Mouse (Mus musculus) liver (tissue): ENCODE results near the gene Pwwp2b.

ENCODE experiments used
- DNase-seq: peaks from one replicate; pipeline ENCODE4 v3.0.0-alpha.2; 2020; ENCODE audit warnings: mixed read lengths

The Pwwp2b gene

DNA sequence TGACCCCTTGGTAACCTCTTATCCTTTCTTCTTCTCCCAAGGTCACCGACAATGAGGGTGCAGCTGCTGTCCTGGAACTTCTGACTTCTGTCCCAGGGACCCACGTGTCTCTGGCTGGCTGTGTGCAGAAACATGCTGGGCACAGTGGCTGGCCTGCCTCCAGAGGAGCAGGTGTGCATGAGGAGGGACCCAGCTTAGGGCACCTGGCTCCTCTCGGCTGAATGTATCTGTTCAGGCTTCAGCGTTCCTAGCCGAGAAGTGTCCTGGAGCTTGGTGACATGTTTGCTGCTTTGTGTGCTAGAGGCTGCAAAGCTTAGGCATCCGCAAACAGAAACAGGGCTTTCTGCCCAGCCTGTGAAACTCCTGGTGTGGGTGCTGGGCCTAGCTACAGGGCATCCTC is 18.1 kb downstream of the Pwwp2b start:
- no peak for DNase-seq

DNA sequence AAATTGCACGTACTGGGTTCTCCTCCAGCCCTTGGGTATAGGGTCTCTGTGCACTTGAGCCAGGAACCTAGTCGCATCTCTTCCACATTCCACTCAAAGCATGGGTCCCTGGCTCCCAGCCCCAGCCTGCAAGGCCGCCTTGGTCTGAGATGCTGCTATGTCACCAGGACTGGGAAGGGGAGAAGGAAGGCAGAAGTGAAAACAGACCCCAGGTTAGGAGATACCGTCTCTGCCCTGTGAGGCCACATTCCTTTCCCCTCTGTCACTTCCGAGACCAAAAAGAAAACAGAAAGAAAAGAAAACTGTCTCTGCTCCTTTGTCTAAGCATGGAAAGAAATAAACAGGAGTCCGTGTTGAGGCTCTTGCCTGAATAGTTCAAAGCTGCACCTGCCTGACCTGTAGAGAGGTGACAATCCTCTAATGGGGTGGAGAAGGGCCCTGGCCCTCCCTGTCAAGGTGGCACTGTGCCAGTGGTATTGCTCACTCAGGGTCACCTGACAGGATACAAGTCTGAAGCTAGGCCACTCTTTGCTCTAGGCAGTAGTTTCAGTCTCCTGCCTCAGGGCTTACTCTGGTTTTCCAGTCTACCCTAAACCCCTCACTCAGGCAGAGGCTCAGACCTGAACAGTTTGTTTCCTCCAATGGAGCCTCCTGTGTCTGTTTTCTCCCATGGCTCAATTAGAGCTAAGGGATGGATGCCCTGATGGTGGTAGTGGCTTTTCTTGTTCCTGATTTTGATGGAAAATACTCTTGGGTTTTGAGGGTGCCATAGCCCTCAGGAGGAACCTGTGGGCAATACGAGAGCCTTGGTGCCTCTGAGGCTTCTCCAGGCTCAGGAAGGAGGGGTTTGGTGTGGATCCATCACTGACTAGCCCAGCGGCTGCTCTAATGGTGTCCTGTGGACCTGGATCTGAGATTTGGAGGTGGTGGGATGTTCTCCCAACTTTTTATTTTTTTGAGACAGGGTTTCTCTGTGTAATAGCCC is 18.9 kb downstream of the Pwwp2b start:
- DNase-seq, result no peak

DNA sequence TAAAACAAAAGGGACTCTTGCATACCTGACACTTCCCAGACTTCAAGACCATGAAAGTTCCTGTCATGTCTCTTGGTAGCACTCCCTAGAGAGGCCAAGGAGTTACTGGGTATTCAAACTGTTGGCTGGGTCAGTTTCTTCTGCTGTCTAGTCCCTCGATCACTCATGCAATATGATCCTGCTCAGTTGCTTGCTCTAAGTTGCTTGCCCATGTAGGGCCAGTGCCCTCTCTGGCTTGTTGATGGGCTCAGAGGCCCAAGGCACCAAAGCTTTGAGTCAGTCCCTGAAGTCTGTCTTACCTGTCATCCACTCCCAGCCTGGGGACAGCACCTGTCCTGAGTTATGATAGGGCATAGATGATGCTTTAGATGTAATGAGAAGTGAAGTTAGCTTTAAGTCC is 22.5 kb downstream of the Pwwp2b start:
- DNase-seq, result no peak

DNA sequence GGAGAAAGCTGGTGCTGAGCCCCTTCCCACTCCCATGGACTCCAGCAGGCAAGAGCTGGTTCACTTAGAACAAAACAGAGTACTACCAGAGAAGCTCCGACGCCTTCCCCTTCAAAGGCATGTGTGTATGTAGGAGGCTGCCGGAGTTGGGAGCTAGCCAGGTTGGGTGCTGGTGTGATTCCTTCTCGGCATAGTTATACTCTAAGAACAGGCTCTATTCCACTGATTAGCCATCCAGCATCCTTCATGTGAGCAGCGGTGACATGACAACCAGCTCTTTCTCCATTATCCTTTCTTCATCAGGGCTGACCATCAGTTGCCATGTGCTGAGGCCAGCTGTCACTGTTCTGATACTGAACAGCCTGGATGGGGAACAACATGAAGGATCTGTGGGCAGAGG is 23.6 kb downstream of the Pwwp2b start:
- DNase-seq, result no peak

DNA sequence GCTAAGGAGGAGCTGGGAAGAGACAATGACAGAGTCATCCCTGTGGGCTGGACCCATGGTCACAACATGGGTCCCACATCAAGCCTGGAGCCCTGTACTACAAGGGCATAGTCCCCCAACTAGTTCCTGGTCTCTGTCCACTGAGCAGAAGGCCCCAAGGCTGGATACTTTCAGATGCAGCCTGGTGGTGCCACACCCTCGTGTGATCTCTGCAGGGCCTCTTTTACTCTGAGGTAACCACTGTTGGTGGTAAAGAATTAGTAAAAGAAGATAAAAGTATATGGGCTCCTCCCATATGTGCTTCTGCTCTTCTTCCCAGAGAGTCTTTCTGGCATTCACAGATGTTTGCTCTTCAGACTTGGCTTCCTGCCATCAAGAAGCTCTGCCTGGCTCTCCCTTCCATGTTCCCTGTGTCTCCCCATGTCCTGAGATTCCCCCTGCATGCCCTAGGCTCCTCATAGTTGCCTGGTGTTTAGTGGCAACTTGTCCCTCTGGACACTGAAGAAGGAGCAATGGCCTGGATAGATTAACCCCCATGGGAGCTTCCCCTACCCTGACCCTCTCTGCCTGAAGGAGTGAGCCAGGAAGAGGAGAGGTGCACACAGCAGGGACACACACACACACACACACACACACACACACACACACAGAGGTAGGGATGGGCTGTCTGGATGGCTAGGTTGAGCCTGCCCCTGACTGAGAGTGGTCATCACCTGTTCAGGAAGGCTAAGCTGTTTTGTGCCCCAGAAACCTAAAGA is 24.5 kb downstream of the Pwwp2b start:
- no peak for DNase-seq

DNA sequence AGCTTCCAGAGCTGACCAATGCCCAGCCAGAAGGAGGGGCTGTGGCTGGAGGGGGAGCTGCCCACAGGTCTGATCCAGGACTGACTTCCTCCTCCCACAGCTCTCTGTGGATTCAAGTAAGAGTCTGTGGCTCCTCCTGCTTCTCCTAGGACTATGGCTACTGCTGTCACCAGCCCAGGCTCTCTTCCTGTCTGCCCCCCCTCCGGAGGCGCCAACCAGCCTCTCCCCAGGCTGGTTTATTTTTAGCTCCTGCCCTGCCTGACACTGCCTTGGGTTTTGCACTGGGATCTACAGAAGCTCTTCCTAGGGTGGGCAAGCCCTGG is 25.1 kb downstream of the Pwwp2b start:
- peak; percentile 52 for DNase-seq

DNA sequence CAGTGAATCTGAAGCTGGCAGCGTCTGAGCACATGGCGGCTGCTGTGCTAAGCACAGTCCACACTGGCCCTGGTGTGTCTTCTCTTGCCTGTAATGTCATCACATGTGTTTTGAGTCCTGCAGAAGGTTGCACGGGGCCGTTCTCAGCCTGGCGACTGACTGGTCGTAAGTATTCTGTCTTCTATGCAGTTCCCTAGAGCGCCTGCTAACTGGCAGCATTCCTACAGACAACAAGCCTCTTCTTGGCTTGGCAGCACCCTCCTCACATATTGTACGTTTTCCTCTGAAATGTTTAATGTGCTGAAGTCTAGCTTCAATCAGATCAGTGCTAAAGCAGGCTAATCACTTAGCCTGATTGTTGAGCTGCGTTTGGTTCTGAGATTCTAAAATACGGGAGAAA is 27.3 kb downstream of the Pwwp2b start:
- no peak for DNase-seq

DNA sequence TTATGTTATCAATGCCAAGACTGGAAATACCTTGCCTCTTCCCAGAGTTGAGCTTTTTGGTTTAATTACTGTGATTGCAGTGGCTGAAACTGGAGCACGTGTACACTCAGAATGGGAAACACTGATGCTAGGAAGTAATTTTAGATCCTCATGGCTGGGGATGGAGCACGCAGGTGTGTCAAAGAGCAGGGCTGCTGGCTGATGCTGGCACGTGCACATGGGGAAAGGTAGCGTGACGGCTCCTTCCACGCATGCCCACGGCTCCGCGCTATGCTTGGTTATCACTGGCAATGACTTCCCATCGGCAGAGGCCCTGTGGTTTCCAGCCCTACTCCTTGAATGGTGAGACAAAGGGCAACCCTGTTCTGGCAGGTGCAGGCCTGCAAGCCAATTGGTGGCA is 27.9 kb downstream of the Pwwp2b start:
- no peak for DNase-seq

DNA sequence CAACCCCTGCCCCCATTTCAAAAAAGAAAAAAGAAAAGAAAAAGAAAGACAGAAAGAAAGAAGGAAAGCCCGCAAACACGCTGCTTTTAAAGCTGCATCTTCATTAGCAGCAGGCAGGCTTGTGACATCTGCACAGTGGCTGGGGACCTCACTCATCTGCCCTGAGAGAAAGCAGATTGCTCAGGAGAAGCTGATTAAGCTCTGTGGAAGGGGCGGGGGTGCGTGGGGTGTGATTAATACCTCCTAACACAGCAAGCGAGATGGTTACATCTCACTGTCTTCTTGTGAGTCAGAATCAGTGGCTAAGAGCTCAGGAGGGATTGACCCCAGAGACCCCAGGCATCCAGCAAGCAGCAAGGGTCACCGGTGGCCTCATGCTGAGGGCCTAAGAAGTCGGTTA is 29.3 kb downstream of the Pwwp2b start:
- DNase-seq, result no peak

DNA sequence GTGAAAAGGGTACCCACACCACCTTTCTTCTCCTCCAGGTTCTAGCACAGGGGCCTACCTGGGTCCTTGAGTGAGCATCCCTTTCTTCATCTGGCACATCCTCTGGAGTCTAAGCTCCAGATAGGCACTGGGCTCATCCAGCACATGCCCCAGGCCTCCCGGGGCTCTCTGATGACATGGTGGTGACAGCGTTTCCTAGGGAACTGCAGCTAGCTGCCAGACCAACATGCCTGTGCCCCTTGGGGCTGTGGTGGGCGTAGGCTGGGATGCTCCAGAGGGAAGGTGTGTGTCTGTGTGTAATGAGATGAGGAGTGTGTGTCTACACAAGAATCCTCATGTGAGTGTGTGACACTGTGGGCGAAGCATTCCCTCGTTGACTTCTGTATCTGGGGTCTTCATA is 31.3 kb downstream of the Pwwp2b start:
- no peak for DNase-seq

DNA sequence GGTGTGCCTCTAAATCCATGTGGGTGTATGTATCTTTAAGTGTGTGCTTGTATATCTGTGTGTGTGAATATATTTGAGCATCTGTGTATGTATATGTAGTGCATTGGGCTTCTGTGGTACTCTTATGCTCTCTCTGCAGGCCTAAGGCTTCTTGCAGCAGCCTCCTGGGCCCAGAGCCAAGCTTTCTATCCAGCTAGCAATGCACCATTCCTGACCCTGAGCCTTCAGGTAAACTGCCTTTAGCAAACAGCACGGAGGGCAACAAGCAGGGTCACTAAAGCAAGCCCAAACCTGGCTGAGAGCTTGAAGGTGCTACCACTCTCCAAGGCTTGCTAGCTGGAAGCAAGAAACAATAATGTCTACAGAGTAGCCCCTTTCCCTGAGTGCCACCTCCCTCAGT is 31.8 kb downstream of the Pwwp2b start:
- DNase-seq, result no peak

DNA sequence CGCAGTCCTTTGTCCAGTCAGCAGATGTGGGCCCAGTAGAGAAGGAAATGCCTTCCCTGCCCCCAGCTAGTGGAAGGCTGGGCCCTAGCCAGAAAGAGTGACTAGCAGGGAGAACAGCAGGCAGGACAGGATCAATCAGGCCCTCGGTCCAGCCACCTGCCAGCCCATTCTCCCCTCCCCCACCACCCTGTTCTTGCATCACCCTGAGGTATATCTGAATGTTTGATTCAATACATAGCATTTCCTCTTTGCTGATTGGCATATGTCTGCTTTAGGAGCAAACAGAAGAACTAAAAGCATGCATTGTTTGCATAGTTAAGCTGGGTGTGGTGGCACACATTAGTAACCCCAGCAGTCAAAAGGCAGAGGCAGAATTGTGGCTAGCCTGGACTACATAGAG is 32.9 kb downstream of the Pwwp2b start:
- peak; percentile 46 for DNase-seq

DNA sequence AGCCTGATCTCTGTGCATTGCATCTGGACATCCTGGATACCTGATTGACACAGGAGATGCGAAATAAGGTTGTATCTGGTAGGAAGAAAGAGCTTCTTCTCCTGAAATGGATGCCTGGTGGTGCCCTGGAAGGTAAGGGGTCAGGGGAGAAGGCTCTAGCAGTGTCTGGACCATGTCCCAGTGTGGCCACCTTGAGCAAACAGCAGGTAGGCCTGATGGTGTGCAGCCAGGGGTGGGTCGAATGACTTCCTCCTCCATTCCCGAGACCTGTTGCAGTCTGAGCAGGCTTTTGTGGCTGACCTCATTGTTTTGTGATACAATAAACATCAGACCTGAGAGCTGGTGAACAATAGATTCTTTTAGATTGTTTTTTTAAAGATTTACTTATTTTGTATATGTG is 33.8 kb downstream of the Pwwp2b start:
- DNase-seq, result no peak

DNA sequence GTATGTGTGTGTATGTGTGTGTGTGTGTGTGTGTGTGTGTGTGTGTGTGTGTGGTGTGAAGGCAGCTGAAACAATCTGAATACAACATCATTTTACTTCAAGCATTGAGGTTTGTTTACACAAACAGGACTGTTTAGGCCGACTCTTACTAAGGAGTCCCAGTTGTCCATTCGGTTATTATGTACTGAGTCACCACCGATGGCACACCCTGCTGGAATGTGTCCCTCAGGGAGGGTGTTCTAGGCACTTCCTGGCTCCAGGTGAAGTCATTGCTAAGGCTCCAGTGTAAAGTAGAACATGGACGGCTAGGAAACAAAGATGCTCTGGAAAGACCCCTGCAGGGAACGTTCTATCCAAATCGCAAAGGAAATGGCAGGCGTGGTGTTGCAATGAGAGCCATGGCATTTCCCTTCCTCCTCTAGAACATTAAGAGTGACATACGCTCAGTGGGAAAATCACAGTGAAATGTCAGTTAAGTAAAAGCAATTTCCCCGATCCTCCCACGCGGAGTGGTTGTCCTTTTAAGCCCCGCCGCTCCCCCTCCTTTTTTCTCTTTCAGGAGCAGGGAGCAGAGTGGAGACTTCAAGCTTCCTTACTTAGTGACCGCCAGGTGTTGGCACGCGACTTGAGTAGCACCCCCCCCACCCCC is 37.1 kb downstream of the Pwwp2b start:
- no peak for DNase-seq

DNA sequence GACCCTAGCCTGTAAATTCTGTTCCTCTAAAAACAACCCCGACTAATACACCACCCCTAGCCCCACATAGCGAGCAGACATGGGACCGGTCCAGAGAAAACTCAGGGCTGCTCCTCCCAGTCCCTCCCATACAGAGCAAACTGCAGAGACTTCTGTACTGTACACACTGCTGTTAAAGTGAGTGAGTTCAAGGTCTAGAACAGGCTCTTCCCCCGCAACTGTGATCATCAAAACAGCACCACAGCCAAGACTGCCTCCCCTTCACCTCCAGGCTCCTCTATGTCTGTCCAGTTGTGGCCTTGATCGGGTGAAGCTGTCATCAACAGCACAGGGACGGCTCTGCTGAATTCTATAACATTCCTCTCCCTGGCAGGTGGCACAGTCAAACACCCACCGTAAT is 40.3 kb downstream of the Pwwp2b start:
- DNase-seq, result no peak

DNA sequence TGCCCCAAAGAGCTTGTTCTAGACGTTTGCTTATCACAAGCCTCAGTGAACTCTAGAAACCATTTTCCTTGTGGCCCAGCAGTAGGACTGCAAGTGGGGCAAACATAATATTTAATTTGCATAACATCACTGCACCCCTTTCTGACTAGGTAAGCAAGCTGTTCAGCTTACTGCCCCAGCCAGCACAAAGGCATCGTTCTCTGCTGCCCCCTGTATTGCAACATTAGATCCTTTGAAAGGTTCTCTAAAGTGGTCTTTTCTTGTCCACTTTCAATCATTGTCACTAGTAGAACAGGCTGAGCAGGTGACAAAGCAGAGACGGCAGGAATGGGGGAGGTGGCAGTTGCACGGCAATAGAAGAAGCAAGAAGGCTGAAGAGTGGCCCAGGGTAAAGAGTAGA is 45.1 kb downstream of the Pwwp2b start:
- no peak for DNase-seq

DNA sequence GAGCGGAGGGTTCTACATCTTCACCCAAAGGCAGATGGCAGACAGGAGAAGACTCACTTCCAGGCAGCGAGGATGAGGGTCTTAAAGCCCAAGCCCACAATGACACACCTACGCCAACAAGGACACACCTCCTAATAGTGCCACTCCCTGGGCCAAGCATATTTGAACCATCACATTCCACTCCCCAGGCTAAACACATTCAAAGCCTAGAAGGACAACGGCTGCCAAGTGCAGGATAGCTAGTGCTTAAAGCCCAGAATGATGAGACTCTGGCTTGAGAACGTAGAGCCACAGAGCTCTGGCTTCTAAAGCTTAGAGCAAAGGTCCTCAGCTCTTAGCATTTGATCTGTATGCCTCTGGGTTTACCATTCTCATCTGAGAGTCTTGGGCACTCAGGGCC is 45.8 kb downstream of the Pwwp2b start:
- DNase-seq, result no peak

DNA sequence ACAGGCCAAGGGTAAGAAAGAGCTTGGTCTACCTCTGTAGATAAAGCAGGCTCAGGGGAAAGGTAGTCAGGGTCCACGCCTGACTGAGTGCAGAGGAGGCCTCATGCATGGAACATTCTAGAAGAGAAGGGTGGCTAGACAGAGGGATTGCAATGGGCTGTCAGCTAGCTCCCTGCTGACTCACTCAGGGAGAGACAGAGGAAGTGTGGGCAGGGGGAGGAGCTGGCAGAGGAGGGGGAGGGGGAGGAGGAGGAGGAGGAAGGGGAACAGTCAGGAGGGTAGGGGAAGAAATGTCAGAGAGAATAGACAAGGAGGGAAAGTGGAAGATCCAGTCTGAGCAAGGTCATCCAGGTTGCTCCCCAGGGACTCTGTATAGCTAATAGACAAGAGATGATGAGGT is 47.4 kb downstream of the Pwwp2b start:
- DNase-seq, result peak; percentile 53

DNA sequence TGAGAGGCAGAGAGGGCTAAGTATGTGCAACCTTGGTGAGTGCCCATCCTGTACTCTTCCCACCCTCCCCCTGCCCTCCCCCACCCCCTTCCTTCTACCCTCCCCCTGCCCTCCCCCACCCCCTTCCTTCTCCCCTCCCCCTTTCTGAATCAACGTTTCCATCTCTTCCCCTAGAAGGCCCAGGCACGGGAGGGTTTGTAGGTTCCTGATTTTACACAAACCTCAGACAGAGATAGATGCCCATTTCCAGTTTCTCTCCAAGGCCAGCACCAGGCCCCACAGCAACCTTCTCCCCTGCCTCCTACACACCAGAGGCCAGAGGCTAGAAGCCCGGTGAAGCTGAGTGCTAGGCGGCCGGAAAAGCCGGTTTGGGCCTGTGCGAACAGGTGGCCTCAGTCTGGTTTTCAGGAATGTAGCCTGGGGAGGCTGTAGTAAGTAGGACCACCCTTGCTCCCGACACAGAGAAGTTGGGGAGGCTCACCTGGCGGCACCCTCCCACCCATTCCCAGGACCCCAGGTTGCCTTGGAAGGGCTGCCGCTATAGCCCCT is 48.3 kb downstream of the Pwwp2b start:
- peak; percentile 18 for DNase-seq

DNA sequence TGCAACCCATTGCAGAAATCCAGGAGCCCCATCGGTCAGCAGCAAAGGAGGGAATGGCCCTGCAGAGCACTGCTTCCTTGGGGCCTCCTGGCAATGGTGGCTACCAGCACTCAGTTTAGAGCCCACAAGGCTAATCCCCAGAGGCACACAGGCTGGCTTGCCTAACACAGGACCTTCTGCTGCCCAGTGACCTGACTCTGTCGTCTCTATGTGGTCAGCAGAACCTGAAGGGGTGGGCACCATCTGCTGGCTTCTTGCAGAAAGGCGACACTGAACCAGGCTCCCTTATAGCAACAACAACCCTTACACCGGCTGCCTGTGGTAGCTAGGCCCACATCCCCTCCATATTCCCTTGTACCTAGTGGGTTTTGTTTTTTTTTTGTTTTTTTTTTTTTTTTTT is 50.2 kb downstream of the Pwwp2b start:
- peak; percentile 40 for DNase-seq

DNA sequence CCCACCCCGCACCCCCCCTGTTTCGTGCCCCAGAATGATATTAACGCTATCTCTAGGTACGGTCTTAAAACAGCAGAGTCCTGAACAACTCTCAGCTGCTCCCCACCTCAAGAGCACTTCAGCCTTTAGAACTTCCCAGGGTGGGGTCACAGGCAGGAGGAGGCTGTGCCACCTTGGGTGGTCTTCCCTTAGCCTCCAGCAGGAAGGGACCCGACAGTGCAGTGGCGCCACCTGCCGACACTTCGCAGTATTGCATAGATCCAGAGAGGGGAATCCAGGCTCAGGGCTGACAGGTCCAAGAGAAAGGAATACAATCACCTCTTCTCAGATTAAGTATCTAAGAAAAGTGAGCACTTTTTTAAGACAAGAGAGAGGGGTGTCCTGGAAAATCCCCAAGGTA is 51.1 kb downstream of the Pwwp2b start:
- DNase-seq, result peak; percentile 69

DNA sequence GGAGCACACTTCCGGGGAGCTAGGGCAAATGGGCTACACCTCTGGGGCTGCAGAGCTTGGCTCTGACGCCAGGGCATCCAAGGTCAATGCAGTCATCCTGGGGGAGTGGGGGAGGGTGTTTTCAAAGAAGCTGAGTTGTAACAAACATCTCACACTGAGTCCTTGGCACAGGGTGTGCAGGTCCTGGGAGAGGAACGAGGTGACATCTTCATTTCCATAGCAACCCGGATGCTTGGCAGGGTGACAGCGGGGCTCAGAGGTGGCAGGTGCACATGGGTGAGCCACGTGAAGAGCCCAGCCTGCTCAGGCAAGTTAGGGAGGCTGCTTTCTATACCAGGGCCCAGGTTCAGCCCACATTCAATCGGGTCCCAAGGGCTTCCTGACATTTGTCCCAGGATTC is 52.1 kb downstream of the Pwwp2b start:
- DNase-seq, result no peak

DNA sequence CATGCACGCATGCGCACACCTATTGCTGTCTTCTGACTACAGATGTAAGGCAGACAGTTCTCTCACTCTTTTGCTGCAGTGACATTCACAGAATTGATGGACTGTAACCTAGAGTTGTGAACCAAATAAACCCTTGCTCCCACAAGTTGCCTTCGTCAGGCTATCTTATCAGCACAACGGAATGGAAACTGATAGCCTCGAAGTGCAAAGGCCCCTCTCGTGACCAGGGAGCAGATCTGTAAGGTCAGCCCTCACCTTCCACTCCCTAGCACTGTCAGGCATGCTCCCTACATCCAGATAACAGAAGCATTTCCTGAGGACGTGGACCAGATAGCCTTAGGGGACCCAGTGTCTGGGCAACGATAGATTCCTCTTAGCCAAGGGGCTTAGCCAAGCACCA is 53.2 kb downstream of the Pwwp2b start:
- DNase-seq, result no peak

DNA sequence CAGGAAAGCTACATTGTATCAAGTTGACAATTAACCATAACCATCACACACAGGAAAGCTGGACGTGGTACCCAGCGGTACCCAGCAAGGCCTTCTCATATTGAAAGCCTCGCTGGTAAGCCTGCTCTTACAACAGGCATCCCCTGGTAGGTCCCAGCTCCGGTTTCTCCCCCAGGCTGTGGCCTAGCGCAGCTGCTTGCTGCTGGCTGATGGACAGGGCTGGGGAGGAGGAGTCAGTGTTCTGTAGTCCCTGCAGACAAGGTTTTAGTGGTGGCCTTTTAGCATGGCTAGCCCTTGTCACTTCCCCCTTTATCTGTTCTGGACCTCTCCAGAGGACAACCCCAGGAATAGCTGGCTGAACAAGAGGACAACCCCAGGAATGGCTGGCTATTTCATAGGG is 54.0 kb downstream of the Pwwp2b start:
- no peak for DNase-seq
